ENCODE assay signal across 10 mouse cellular contexts in the genomic region with DNA sequence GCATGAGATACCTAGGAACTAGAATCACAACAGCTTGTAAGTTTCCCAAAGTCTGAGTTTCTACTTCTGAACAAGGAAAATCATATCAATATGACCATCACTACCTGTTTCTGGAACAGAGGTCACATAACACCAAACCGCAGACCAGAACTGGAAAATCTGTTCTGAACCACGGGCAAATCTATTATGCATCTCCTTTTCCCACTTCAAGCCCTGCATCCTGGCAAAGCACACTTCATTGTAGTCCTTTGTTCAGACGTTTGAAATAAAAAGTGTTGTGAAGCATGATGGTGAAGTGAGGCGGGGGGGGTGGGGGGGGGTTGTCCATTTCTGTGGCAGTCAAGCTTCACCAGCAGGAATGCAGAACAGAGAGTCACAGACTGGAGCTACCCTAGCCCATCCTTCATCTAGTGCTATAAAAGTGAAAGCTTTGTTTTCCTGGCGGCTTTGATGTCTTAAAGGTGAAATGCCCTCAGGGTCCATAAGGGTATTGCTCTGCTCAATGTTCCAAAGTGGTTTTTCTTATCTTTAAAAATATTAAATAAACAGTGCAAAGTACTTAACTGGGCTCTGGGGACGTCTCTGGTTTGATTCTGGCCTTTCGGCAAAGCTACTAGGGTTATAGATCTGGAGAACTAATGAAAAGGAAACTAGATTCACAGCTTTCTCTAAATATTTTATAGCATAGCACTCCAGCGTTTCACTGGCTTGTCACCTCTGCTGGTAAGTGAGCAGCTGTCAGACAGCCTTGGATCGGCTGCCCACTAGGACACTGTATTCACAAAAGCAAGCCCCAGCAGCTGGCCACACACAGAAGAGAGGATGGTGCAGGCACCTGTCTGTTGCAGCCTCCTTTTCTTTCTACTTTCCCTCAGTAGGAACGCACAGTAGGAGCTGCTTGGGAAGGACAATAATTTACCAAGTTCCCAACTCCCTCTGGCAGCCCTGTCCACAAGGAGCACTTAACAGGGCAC.
DNase-seq lines count a peak whose midpoint lies in the region; ATAC-seq and TF ChIP-seq lines count a peak whose summit lies in the region.
"Had no signal": no experiment of that assay in that cellular context is flagged by ENCODE, and none has a peak within 500 bp of the region (broad histone marks: within the 10 kb centered on the region; RNA-seq: fewer than 3 reads in every experiment).

No protein-coding gene starts in this region.

- no peak overlapping the region for H3K4me3 ChIP-seq in kidney, postnatal 0 days (replicated peaks; ENCODE audit: low read depth, low read length)
- no peak overlapping the region for H3K4me3 ChIP-seq in midbrain, embryonic 10.5 days
- H3K4me3 ChIP-seq in stomach, embryonic 14.5 days (ENCODE audit: low read depth, low read length) = no peak overlapping the region

- no peak overlapping the region for H3K9ac ChIP-seq in kidney, postnatal 0 days (ENCODE audit: low read depth, low read length)
- H3K9ac ChIP-seq in stomach, embryonic 14.5 days (replicated peaks; ENCODE audit: low read depth, low read length) = no peak overlapping the region

- H3K4me1 ChIP-seq in kidney, postnatal 0 days (replicated peaks; ENCODE audit: insufficient read depth, low read length) = no peaks in the 10 kb centered on the region
- H3K4me1 ChIP-seq in midbrain, embryonic 10.5 days = peaks cover 12% of the 10 kb centered on the region
- no peaks in the 10 kb centered on the region for H3K4me1 ChIP-seq in stomach, embryonic 14.5 days (ENCODE audit: control insufficient read depth, insufficient read depth, low read length)

- no peak for TF ChIP-seq CTCF in kidney, postnatal 0 days (IDR thresholded peaks at IDR 0.05; ENCODE audit: low read depth)

- WGBS in kidney, postnatal 0 days = 11% methylated on average over 10 of the region's 10 CpGs
- 48% methylated on average over 10 of the region's 10 CpGs for WGBS in midbrain, embryonic 10.5 days
- 25% methylated on average over 10 of the region's 10 CpGs for WGBS in stomach, embryonic 14.5 days

- no peaks in the 10 kb centered on the region for H3K9me3 ChIP-seq in kidney, postnatal 0 days (replicated peaks; ENCODE audit: low read length)
- H3K9me3 ChIP-seq in midbrain, embryonic 10.5 days (replicated peaks) = no peaks in the 10 kb centered on the region
- no peaks in the 10 kb centered on the region for H3K9me3 ChIP-seq in stomach, embryonic 14.5 days (ENCODE audit: control insufficient read depth, low read depth, low read length)

- H3K4me2 ChIP-seq in kidney, postnatal 0 days (ENCODE audit: low read length) = peak overlapping the region; percentile 17; the same call in 1 of the 2 replicates
- H3K4me2 ChIP-seq in stomach, embryonic 14.5 days (replicated peaks; ENCODE audit: low read depth, low read length) = no peak overlapping the region
- H3K4me2 ChIP-seq: liver, embryonic 11.5 days had no signal

- 0 out of 2 replicates have a peak overlapping the region, but pooled peaks have one; percentile 0 for H3K27ac ChIP-seq in kidney, postnatal 0 days
- H3K27ac ChIP-seq in midbrain, embryonic 10.5 days (replicated peaks) = peak overlapping the region; percentile 69
- H3K27ac ChIP-seq in stomach, embryonic 14.5 days (ENCODE audit: low read length) = no peak overlapping the region

- DNase-seq in kidney, postnatal 0 days (ENCODE audit: low spot score) = peak; percentile 23
- DNase-seq in kidney, adult 9 months = no peak
- peak; percentile 6 for DNase-seq in forelimb bud, embryonic 11.5 days (ENCODE audit: low read depth, low spot score)
- DNase-seq in midbrain, embryonic 10.5 days (ENCODE audit: low spot score) = peak; percentile 21
- DNase-seq in cerebellum, adult 11 months = no peak
- DNase-seq in adrenal gland, adult (ENCODE audit: inconsistent age in 2 of 2, low spot score in 1 of 2) = no peak
- DNase-seq: kidney, postnatal 25 days had no signal

- H3K36me3 ChIP-seq in kidney, postnatal 0 days (ENCODE audit: insufficient read depth, low read length) = no peaks in the 10 kb centered on the region
- H3K36me3 ChIP-seq in midbrain, embryonic 10.5 days = no peaks in the 10 kb centered on the region
- no peaks in the 10 kb centered on the region for H3K36me3 ChIP-seq in stomach, embryonic 14.5 days (ENCODE audit: control insufficient read depth, insufficient read depth, low read length)

- H3K27me3 ChIP-seq in kidney, postnatal 0 days (ENCODE audit: insufficient read depth, low read length) = no peaks in the 10 kb centered on the region
- H3K27me3 ChIP-seq in midbrain, embryonic 10.5 days (ENCODE audit: low read depth, poor library complexity, severe bottlenecking) = no peaks in the 10 kb centered on the region
- H3K27me3 ChIP-seq in stomach, embryonic 14.5 days (ENCODE audit: control insufficient read depth, insufficient read depth, low read length) = no peaks in the 10 kb centered on the region

- ATAC-seq in kidney, postnatal 0 days (replicated peaks; ENCODE audit: low FRiP score, low read depth) = peak; percentile 79
- peak; percentile 72; the same call in 1 of the 2 replicates for ATAC-seq in stomach, embryonic 14.5 days (ENCODE audit: insufficient number of reproducible peaks, insufficient read depth, low FRiP score, low read depth)
- no peak for ATAC-seq in erythroid progenitor cell, adult 5-6 weeks (replicated peaks; ENCODE audit: low FRiP score, poor library complexity, severe bottlenecking)

Comparison
In these comparisons a context has a peak if more than half of its experiments do, and no peak if none do; other contexts are left out.
1. DNase-seq: peak in kidney, postnatal 0 days (single experiment), forelimb bud, embryonic 11.5 days (single experiment) and midbrain, embryonic 10.5 days (single experiment); none in kidney, adult 9 months (single experiment), cerebellum, adult 11 months (single experiment) and adrenal gland, adult (0 of 2).